Mouse (Mus musculus) left cerebral cortex, adult 2 months (tissue): ENCODE data around the gene Fndc8. TPM values are rescaled to one million over a fixed set of nuclear protein-coding genes. Genes with fewer than 3 reads are reported as not detected.

Experiments
- DNase-seq, 2 experiments: peaks; one replicate each; pipeline ENCODE4 v3.0.0; 2021 to 2022; ENCODE audit warnings: low spot score in 2 of 2, mixed read lengths in 1 of 2; ENCODE audit errors: extremely low spot score in 1 of 2
- H3K27ac ChIP-seq: fragments of 200-600 bp; 2 replicates; pipeline ENCODE4 v1.8.1; 2022
- H3K4me3 ChIP-seq: fragments of 200-600 bp; 2 replicates; pipeline ENCODE4 v1.8.1; 2022
- CTCF ChIP-seq: fragments of 200-600 bp; IDR thresholded peaks from 2 replicates; pipeline ENCODE4 v1.8.1; 2022; ENCODE audit warnings: antibody characterized with exemption, mild to moderate bottlenecking, moderate library complexity
- intact Hi-C: fragments of 180-260 bp; cut with DNase I; formaldehyde crosslinking; loops from one replicate; pipeline ENCODE4 v1.15.1; 2025
- total RNA-seq, 2 experiments: library from RNA; stranded (reverse); gene quantifications; 2 replicates each; pipeline ENCODE4 v1.2.3; 2021

The Fndc8 gene
- total RNA-seq, 2 experiments from 2014 or later = not detected

GRCm38 (mm10) chr11:82856032-82856431 lies 35.9 kb upstream of the Fndc8 start:
- no peak overlapping the region for H3K27ac ChIP-seq
- no peak overlapping the region for H3K4me3 ChIP-seq
- intact Hi-C loops = no loop called here
- DNase-seq = no peak
- no peak for TF ChIP-seq CTCF

GRCm38 (mm10) chr11:82857307-82857848 lies 34.5 kb upstream of the Fndc8 start:
- intact Hi-C loops = no loop called here
- no peak for TF ChIP-seq CTCF
- no peak overlapping the region for H3K27ac ChIP-seq

DNA sequence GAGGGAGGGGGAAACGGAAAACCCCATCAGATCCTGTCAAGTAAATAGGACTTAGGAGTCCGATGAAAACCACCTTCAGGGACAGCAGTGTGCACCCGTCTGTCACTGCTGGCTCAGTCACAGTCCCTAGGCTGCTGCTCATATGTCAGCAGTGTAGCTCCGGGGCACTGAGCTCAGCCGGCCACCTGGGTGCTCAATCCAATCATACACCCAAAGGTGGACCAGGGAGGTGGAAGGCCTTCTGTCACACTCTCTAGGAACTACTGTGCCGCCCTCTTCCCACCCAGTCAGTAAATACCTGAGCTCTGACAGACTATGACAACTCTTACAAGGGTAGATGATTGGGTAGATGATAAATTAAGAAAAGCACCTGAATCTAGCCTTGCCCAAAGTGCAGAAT lies 31.2 kb upstream of the Fndc8 start:
- TF ChIP-seq CTCF = no peak
- Histone ChIP-seq H3K4me3 (no peak overlapping the region), H3K27ac (no peak overlapping the region)
- intact Hi-C loops = no loop called here
- no peak for DNase-seq

More at GRCm38 (mm10) chr11:82857307-82857848, 34.5 kb upstream of the Fndc8 start:
- no peak for DNase-seq
- H3K4me3 ChIP-seq = no peak overlapping the region

GRCm38 (mm10) chr11:82861558-82861957 lies 30.4 kb upstream of the Fndc8 start:
- DNase-seq = no peak
- H3K27ac ChIP-seq = no peak overlapping the region
- TF ChIP-seq CTCF = no peak
- intact Hi-C loops = no loop called here
- H3K4me3 ChIP-seq = no peak overlapping the region

DNA sequence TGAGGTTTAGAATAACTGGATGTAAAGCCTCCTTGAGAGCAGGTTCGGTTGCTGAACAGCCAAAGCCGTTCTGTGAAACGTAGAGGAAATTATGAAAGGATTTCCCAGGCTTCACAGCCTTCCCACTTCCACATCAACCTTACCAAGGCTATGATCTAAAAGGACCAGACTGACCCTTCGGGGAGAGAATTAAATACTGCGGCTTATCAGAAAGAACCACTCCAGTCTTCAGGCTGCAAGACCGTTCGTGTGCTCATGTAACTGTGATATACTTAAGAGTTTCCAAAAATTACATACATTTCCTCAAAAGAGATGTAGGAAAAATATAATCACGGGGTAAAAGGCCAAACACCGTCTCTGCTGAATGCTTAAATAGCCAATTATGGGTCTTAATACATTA lies 29.3 kb upstream of the Fndc8 start:
- TF ChIP-seq CTCF = no peak
- DNase-seq = no peak
- intact Hi-C loops = no loop called here
- H3K4me3 ChIP-seq = no peak overlapping the region
- no peak overlapping the region for H3K27ac ChIP-seq

GRCm38 (mm10) chr11:82863059-82863458 lies 28.9 kb upstream of the Fndc8 start:
- no peak overlapping the region for H3K27ac ChIP-seq
- TF ChIP-seq CTCF = no peak
- no peak for DNase-seq
- intact Hi-C loops = no loop called here
- H3K4me3 ChIP-seq = no peak overlapping the region

- no peak for DNase-seq
- Histone ChIP-seq H3K4me3 (no peak overlapping the region), H3K27ac (no peak overlapping the region)
- TF ChIP-seq CTCF = no peak
- intact Hi-C loops = no loop called here
Observed at GRCm38 (mm10) chr11:82863488-82863931, 28.4 kb upstream of the Fndc8 start.

- Histone ChIP-seq H3K27ac (no peak overlapping the region), H3K4me3 (no peak overlapping the region)
- no peak for DNase-seq
- intact Hi-C loops = no loop called here
- TF ChIP-seq CTCF = no peak
Observed at GRCm38 (mm10) chr11:82865957-82866356, 26.0 kb upstream of the Fndc8 start.

DNA sequence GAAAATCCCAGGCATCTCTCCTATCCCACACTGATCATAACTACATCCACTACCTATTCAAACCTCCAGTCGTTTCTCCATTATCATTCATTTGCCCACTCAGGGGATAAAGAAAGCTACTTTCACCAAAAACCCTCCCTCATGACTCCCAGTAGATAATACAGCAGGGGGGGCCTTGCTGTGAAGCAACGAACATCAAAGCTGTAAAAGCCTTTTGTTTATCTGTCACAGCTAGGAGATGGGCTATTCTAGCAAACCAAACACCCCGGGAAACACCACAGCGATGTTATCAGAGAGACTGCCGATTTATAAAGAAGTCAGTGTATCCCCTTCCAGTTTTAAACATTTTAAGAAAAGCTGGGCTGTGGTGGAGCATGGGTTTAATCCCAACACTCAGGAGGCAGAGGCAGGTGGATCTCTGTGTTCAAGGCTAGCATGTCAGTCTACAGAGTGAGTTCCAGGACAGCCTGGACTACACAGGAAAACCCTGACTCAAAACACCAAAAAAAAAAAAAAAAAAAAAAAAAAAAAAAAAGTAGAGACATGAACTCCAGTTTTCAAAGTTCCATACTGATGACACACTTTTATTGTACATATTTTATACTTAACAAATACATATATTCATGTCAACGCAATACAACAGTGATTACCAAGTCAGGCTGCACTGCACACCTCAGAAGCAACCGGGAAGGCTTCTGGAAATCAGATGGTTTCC lies 24.9 kb upstream of the Fndc8 start:
- DNase-seq = no peak
- H3K4me3 ChIP-seq = no peak overlapping the region
- TF ChIP-seq CTCF = no peak
- intact Hi-C loops = no loop called here
- no peak overlapping the region for H3K27ac ChIP-seq

DNA sequence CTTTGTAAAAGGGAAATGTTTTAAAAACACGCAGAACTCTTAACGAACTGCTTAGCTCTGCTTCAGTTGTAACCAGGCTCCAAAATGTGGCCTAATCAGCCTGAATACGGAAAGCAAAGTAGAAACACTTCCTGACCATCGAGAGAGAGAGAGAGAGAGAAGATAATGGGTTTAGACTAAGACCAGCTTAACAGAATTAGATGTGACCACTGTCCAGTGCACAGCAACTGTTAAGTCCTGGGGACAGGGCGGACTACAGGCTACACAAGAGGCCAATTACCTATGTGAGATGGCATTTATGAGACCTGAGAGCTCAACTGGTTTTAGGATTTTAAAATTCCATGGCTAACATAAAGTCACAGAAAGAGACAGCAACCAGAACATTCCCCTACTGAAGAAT lies 24.0 kb upstream of the Fndc8 start:
- no peak for TF ChIP-seq CTCF
- DNase-seq = no peak
- intact Hi-C loops = no loop called here
- Histone ChIP-seq H3K4me3 (no peak overlapping the region), H3K27ac (no peak overlapping the region)

- no peak for DNase-seq
- H3K27ac ChIP-seq = peak overlapping the region; percentile 60; the same call in 1 of the 2 replicates
- no peak for TF ChIP-seq CTCF
- H3K4me3 ChIP-seq = peak overlapping the region; percentile 76
- intact Hi-C loops = loop anchor here (1.0 kb wide), 1 partner anchor 88 kb away; the partner anchor contains the start of gene Lig3
Observed at GRCm38 (mm10) chr11:82869506-82870172, 22.3 kb upstream of the Fndc8 start.

GRCm38 (mm10) chr11:82870173-82871030 lies 21.5 kb upstream of the Fndc8 start:
- H3K4me3 ChIP-seq = peak overlapping the region; percentile 76
- DNase-seq = peak; percentile 29
- peak overlapping the region; percentile 91 for H3K27ac ChIP-seq
- intact Hi-C loops = loop anchor here (1.0 kb wide), 1 partner anchor 89 kb away; the partner anchor contains the start of gene Lig3
- no peak for TF ChIP-seq CTCF
